Mouse (Mus musculus) left cerebral cortex, adult 18-20 months (tissue): ENCODE measurements around the gene Lypd6. TPM values are rescaled to one million over a fixed set of nuclear protein-coding genes. Genes with fewer than 3 reads are reported as not detected.
A peak's percentile ranks its signal among the peaks of the same experiment; 100 is the strongest.

Experiments used
- DNase-seq, 2 experiments: peaks; one replicate each; pipeline ENCODE4 v3.0.0; 2021 to 2022; ENCODE audit warnings: low spot score in 2 of 2, mixed read lengths in 1 of 2
- total RNA-seq, 2 experiments: library from RNA; stranded (reverse); gene quantifications; 2 replicates each; pipeline ENCODE4 v1.2.3; 2021

Gene Lypd6
- total RNA-seq, 2 experiments from 2014 or later, result 22.2 to 22.8 TPM

- DNase-seq, result no peak
Observed at GRCm38 (mm10) chr2:50166082-50166481, 99.9 kb downstream of the Lypd6 start.

- DNase-seq, result no peak
Observed at GRCm38 (mm10) chr2:50173730-50174528, 107.7 kb downstream of the Lypd6 start.

- no peak for DNase-seq
Observed at GRCm38 (mm10) chr2:50175709-50176108, 109.5 kb downstream of the Lypd6 start.

GRCm38 (mm10) chr2:50179164-50179563 lies 112.9 kb downstream of the Lypd6 start:
- no peak for DNase-seq

GRCm38 (mm10) chr2:50180423-50180822 lies 114.2 kb downstream of the Lypd6 start:
- no peak for DNase-seq

- no peak for DNase-seq
Observed at GRCm38 (mm10) chr2:50181332-50181731, 115.1 kb downstream of the Lypd6 start.

- DNase-seq, result peak in 1 of 2 experiments; percentile 31
Observed at GRCm38 (mm10) chr2:50186711-50187405, 120.6 kb downstream of the Lypd6 start.

GRCm38 (mm10) chr2:50188856-50189255 lies 122.6 kb downstream of the Lypd6 start:
- no peak for DNase-seq

- peak; percentile 29 to 31 for DNase-seq
Observed at GRCm38 (mm10) chr2:50196681-50197080, 130.5 kb downstream of the Lypd6 start.

GRCm38 (mm10) chr2:50197801-50198200 lies 131.6 kb downstream of the Lypd6 start:
- no peak for DNase-seq

GRCm38 (mm10) chr2:50200541-50200940 lies 134.3 kb downstream of the Lypd6 start:
- DNase-seq, result no peak

- DNase-seq, result no peak
Observed at GRCm38 (mm10) chr2:50220574-50220973, 154.3 kb downstream of the Lypd6 start.

- no peak for DNase-seq
Observed at GRCm38 (mm10) chr2:50225019-50225418, 158.8 kb downstream of the Lypd6 start.

- DNase-seq, result no peak
Observed at GRCm38 (mm10) chr2:50233491-50233890, 167.3 kb downstream of the Lypd6 start.

Other genes starting within 250 kb of the Lypd6 start
- 10 to 100 TPM; 51.2 to 52.5 TPM for gene Mmadhc, start 230.4 kb downstream of the Lypd6 start, total RNA-seq